Mouse (Mus musculus): ENCODE results near the gene Gga3.

Gene Gga3

DNA sequence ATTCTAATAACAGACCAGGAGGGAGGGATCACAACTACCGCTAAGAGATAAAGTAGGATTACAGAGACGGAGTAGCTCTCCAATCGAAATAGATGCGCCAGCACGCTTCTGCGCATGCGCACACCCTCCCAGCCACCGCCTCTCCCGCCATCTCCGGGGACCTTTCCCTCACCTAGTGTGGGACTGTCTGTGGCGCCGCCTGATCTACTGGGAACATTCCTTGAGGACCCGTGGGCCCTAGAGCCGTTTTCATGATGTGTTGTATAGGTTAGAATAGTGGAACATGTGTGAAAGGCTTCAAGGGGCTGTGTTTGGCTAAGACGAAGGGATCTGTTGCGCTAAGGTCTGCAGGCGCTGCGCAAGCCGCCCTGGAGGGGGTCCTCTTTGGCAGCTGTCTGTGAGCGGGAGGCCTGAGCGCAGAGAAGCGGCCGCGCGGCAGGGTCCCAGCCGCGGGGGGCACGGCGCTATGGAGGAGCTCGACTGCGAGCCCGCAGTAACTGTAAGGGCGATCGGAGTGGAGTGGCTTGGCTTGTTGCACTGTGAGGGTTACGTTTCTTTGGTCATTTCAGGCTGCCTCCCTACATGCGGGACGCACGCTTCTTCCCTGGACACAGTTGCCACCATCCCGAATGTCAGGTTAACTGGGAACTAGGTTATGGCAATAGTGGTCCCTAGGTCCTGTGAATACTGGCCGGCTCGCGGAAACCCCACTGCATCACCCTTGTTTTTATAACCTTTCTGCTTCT is 39.6 kb downstream of the Gga3 start, which contains the start of gene Nup85:
Gene Nup85, plus strand, starts transcription at position 371 of the 746 bp plus-strand sequence.
- DNase-seq (ENCODE audit: low read depth, low spot score), result peak; percentile 100

DNA sequence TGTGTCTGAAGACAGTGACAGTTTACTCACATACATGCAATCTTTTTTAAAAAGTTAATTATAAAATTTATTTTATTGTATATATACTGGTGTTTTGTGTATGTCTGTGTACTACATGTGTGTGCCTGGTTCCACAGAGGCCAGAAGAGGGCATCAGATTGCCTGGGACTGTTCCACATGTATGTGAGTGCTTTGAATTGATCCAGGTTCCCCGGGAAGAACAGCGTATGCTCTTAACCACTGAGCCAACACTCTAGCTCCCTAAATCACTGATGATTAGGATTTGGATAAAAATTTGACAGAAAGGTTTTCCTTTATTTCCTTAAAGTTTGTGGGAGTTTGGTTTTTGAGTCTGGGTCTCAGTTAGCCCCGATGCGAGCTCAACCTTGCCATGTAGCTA is 40.4 kb downstream of the Gga3 start:
- DNase-seq (ENCODE audit: low read depth, low spot score), result peak; percentile 84

GRCm38 (mm10) chr11:115555717-115556116 is 48.1 kb downstream of the Gga3 start:
- DNase-seq (ENCODE audit: low read depth, low spot score), result no peak

DNA sequence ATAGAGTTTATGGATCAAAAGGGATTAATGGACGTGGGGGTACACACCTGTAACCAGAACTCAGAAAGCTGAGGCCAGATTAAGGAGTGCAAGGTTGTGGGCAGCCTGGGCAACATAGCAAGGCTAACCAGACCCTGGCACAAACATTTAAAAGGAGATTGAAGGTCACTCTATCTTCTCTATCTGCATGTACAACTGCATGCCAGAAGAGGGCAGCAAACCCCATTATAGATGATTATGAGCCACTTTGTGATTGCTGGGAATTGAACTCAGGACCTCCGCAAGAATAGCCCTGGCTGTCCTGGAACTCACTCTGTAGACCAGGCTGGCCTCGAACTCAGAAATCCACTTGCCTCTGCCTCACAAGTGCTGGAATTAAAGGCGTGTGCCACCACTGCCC is 51.1 kb downstream of the Gga3 start:
- peak; percentile 55 for DNase-seq (ENCODE audit: low read depth, low spot score)

- no peak for DNase-seq (ENCODE audit: low read depth, low spot score)
These were observed 60.3 kb downstream of the Gga3 start for GRCm38 (mm10) chr11:115543571-115543970.

GRCm38 (mm10) chr11:115538045-115538444 is 65.8 kb downstream of the Gga3 start:
- DNase-seq (ENCODE audit: low read depth, low spot score), result peak; percentile 66

DNA sequence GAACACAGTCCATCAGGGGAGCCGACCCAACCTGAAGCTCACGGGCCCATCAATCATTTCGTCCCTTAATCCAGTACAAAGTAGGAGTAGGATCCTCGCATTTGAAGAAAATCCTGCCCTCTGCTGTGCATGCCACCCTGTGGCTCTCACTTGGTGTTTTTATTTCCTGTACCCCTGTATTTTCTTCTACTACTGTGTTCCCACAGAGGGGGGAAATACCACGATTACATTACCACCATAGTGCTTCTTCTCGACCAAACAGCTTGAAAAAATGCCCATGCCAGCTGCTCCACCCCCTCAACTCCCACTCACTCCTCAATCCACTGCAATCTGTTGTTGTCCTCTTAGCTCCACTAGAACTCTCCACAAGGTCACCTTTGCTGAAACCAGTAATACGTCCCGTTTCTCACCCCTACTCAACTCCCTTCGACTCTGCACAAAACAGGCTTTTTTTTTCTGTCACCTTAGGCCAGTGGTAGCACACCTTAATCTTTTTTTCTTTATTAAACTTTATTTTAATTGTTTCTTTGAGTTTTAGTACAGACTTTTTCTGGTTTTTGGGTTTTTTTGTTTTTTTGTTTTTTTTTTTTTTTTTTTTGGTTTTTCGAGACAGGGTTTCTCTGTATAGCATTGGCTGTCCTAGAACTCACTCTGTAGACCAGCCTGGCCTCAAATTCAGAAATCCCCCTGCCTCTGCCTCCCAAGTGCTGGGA is 66.8 kb downstream of the Gga3 start:
- peak; percentile 81 for DNase-seq (ENCODE audit: low read depth, low spot score)

DNA sequence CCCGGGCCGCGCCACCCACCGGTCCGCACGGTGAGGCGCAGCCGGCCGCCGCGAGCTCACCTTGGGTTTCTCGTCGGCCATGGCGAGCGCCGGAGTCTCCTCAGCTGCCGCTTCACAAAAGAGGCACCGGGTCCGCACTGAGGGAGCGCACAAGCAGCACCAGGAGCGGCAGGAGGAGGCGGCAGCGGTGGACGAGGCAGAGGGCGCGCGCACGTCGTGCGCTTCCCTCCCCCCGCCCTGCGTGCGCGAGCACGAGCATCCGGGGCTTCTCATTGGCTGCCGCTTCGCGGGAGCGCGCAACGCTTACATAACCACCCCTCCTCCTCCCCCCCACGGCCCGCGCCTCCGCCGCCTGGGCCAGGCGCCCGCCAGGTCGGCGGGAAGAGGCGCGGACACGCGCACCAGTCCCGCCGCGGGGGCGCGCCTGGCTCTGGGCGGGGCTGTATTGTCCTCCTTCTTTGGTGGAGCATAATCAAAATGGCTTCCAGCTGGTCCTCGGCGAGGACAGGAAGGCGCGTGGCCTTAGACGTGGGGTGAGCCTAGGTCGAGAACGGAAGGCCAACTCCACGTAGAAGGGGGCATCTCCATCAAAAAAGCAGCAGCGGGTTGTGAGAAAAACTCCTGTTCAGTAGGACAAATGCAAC is 67.7 kb downstream of the Gga3 start, which contains the start of gene Sumo2:
Gene Sumo2, minus strand, starts transcription at position 239 of the 644 bp plus-strand sequence.
- DNase-seq (ENCODE audit: low read depth, low spot score), result peak; percentile 99

DNA sequence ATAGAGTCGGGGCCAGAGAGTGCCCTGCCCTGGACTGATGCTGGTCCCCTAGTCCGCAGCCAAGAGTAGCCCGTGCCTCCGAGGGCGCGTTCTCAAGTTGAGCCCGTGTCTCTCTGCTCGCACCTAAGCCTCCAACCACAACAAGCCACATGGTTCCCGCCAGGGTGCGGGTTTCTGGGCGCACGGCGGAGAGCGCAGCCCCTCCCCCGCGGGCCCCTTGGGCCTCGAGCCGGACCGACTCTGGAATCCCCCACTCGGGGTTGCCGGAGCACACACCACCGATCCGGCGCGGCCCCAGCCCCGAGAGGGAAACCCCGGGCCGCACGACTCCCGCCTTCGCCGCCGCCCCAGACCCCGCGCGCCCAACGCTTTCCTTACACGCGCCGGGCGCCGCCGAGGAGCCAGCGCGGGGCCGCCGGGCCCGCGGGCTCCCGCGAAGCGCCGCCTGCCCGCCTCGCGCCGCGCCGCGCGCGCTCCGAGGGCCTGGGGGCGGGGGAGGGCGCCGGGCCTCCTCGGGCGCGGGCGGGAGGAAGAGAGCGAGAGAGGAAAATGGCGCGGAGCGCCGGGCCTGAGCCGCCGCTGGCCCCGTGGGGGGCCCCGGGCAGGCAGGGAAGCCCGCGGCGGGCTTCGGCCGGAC is 68.3 kb downstream of the Gga3 start:
- peak; percentile 60 for DNase-seq (ENCODE audit: low read depth, low spot score)

GRCm38 (mm10) chr11:115534759-115535371 is 69.0 kb downstream of the Gga3 start:
- DNase-seq (ENCODE audit: low read depth, low spot score), result no peak

Data from A20 (cell line).